Mouse (Mus musculus): Measurements from ENCODE around the gene Ttll9. TPM values are rescaled to one million over a fixed set of nuclear protein-coding genes. Genes with fewer than 3 reads are reported as not detected.
A peak's percentile ranks its signal among the peaks of the same experiment; 100 is the strongest.

The Ttll9 gene
- total and polyA plus RNA-seq, 2 experiments: 0.11 TPM; not detected in 1

DNA sequence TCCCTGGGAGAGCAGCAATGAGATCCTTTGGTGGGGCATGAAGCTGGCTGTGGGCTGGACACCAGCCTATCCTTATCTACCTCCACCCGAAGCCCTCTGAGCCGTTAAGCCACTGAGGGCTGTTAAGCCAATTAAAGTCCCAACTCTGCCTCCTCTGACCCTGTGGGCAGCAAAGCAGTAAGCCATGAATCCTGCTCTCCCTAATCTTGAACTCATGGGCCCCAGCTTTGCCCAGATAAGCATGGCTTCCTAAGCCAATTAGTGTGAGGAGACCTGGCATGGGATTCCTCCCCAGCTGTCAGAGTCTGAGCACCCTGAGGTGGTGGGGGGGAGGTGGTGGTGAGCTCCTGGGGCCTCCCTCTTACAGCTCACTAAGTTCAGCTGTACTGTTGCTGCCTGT, 74.4 kb downstream of the Ttll9 start:
- H3K27me3 ChIP-seq (ENCODE audit: control insufficient read depth, insufficient read depth, low read length): peaks cover 11% of the 10 kb centered on the region
- WGBS: 17% methylated on average over 2 of the region's 2 CpGs
- H3K9ac ChIP-seq (ENCODE audit: low read depth, low read length): no peak overlapping the region
- no peak for DNase-seq (ENCODE audit: extremely low read depth, low read depth, low spot score)
- H3K4me1 ChIP-seq (ENCODE audit: control insufficient read depth, insufficient read depth, low read length): no peaks in the 10 kb centered on the region
- TF ChIP-seq CTCF (IDR thresholded peaks at IDR 0.05; ENCODE audit: low read depth, low read length): no peak
- no peak for TF ChIP-seq POLR2A (IDR thresholded peaks at IDR 0.05; ENCODE audit: extremely low read depth, insufficient read depth, low read length)
- H3K4me3 ChIP-seq (ENCODE audit: insufficient read depth, low read depth, low read length): no peak overlapping the region
- H3K79me2 ChIP-seq (ENCODE audit: control insufficient read depth, insufficient read depth, low read length): no peaks in the 10 kb centered on the region
- H3K27ac ChIP-seq (replicated peaks; ENCODE audit: insufficient read depth, low read depth, low read length): no peak overlapping the region
- no peaks in the 10 kb centered on the region for H3K36me3 ChIP-seq (ENCODE audit: control insufficient read depth, insufficient read depth, low read length)

- Histone ChIP-seq H3K79me2 (ENCODE audit: control insufficient read depth, insufficient read depth, low read length) (no peaks in the 10 kb centered on the region), H3K36me3 (ENCODE audit: control insufficient read depth, insufficient read depth, low read length) (no peaks in the 10 kb centered on the region), H3K4me3 (ENCODE audit: insufficient read depth, low read depth, low read length) (no peak overlapping the region), H3K9ac (ENCODE audit: low read depth, low read length) (no peak overlapping the region), H3K27me3 (ENCODE audit: control insufficient read depth, insufficient read depth, low read length) (no peaks in the 10 kb centered on the region), H3K27ac (replicated peaks; ENCODE audit: insufficient read depth, low read depth, low read length) (no peak overlapping the region), H3K4me1 (ENCODE audit: control insufficient read depth, insufficient read depth, low read length) (no peaks in the 10 kb centered on the region)
- TF ChIP-seq POLR2A (IDR thresholded peaks at IDR 0.05; ENCODE audit: extremely low read depth, insufficient read depth, low read length) (no peak), CTCF (IDR thresholded peaks at IDR 0.05; ENCODE audit: low read depth, low read length) (no peak)
- 64% methylated on average over 3 of the region's 3 CpGs for WGBS
- DNase-seq (ENCODE audit: extremely low read depth, low read depth, low spot score): no peak
These were observed 81.6 kb downstream of the Ttll9 start for GRCm38 (mm10) chr2:153043886-153044285.

- H3K9ac ChIP-seq (ENCODE audit: low read depth, low read length): no peak overlapping the region
- no peaks in the 10 kb centered on the region for H3K79me2 ChIP-seq (ENCODE audit: control insufficient read depth, insufficient read depth, low read length)
- DNase-seq (ENCODE audit: extremely low read depth, low read depth, low spot score): no peak
- H3K27me3 ChIP-seq (ENCODE audit: control insufficient read depth, insufficient read depth, low read length): no peaks in the 10 kb centered on the region
- H3K27ac ChIP-seq (replicated peaks; ENCODE audit: insufficient read depth, low read depth, low read length): no peak overlapping the region
- no peaks in the 10 kb centered on the region for H3K4me1 ChIP-seq (ENCODE audit: control insufficient read depth, insufficient read depth, low read length)
- TF ChIP-seq CTCF (IDR thresholded peaks at IDR 0.05; ENCODE audit: low read depth, low read length) (no peak), POLR2A (IDR thresholded peaks at IDR 0.05; ENCODE audit: extremely low read depth, insufficient read depth, low read length) (no peak)
- no peaks in the 10 kb centered on the region for H3K36me3 ChIP-seq (ENCODE audit: control insufficient read depth, insufficient read depth, low read length)
- WGBS: 54% methylated on average over 8 of the region's 8 CpGs
- H3K4me3 ChIP-seq (ENCODE audit: insufficient read depth, low read depth, low read length): no peak overlapping the region
These were observed 83.6 kb downstream of the Ttll9 start for GRCm38 (mm10) chr2:153045884-153046299.

DNA sequence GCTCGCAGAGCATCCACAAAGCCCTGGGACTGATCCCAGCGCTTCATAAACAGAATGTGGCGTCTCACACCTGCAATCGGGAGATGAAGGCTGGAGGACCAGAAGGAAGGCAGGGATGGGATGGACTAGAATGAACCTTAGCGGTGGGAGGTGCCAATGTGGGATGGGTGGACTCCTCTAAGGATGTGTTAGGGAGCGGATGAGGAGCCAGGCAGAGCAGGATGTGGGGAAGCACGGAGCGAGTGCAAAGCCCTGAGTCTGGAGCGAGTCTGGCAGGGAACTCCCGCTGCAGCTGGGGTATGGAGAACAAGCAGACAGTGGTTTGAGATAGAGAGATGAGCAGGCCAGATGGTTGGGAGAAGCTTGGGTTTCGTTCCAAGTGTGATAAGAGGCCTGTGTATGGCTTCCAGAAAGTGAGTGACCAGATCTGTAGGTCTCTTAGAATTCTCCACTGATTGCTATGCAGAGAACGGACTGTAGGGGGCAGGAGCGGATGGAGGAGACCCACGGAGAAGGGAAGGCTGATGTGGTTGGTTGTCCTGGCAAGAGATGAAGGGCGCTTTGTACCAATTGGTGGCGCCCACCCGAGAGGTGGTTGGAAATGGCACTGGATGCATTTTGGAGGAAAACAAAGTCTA, 85.7 kb downstream of the Ttll9 start:
- Histone ChIP-seq H3K4me1 (ENCODE audit: control insufficient read depth, insufficient read depth, low read length) (no peaks in the 10 kb centered on the region), H3K9ac (ENCODE audit: low read depth, low read length) (no peak overlapping the region), H3K27me3 (ENCODE audit: control insufficient read depth, insufficient read depth, low read length) (no peaks in the 10 kb centered on the region; the same call in none of the 2 replicates), H3K79me2 (ENCODE audit: control insufficient read depth, insufficient read depth, low read length) (no peaks in the 10 kb centered on the region), H3K4me3 (ENCODE audit: insufficient read depth, low read depth, low read length) (no peak overlapping the region), H3K36me3 (ENCODE audit: control insufficient read depth, insufficient read depth, low read length) (no peaks in the 10 kb centered on the region), H3K27ac (replicated peaks; ENCODE audit: insufficient read depth, low read depth, low read length) (no peak overlapping the region)
- TF ChIP-seq CTCF (IDR thresholded peaks at IDR 0.05; ENCODE audit: low read depth, low read length): peak; percentile 85
- TF ChIP-seq POLR2A (IDR thresholded peaks at IDR 0.05; ENCODE audit: extremely low read depth, insufficient read depth, low read length): no peak
- WGBS: 39% methylated on average over 17 of the region's 17 CpGs
- peak; percentile 8 for DNase-seq (ENCODE audit: extremely low read depth, low read depth, low spot score)

DNA sequence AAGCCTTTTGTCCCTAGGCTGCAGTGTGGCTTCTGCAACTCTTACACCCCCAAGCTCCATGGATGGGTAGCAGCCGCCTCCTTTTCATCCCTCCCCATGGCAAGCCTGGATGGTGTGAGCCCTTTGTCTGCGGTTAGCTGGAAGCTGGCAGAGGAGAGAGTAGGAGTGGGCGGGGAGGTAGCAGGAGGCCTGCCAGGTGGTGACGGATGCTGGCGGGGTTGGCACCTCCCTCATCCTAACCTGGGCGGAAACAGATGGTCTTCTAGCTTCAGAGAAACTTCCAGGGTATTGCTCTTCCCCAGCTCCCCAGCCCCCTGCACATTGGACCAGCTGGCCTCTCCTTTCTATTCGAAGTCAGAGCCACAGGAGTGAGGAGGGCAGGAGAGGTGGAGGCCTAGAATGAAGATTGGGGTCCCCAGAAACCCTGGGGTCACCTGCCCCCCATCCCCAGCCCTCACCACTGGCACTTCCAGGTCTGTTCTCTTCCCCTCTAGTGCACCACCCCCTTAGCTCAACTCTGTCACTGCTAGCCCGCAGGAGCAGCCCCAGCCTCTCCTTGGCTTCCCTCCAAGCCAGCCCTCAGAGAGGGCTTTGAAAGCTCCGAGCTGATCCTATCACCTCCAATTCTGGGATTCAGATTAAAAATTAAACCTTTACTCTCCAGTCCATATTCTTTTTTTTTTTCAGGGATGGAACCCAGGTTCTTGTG, 87.2 kb downstream of the Ttll9 start:
- WGBS: 44% methylated on average over 9 of the region's 9 CpGs
- no peaks in the 10 kb centered on the region for H3K36me3 ChIP-seq (ENCODE audit: control insufficient read depth, insufficient read depth, low read length)
- H3K4me3 ChIP-seq (ENCODE audit: insufficient read depth, low read depth, low read length): no peak overlapping the region
- no peak for TF ChIP-seq POLR2A (IDR thresholded peaks at IDR 0.05; ENCODE audit: extremely low read depth, insufficient read depth, low read length)
- no peak for TF ChIP-seq CTCF (IDR thresholded peaks at IDR 0.05; ENCODE audit: low read depth, low read length)
- H3K4me1 ChIP-seq (ENCODE audit: control insufficient read depth, insufficient read depth, low read length): no peaks in the 10 kb centered on the region
- no peak overlapping the region for H3K9ac ChIP-seq (ENCODE audit: low read depth, low read length)
- H3K27ac ChIP-seq (replicated peaks; ENCODE audit: insufficient read depth, low read depth, low read length): no peak overlapping the region
- no peak for DNase-seq (ENCODE audit: extremely low read depth, low read depth, low spot score)
- H3K27me3 ChIP-seq (ENCODE audit: control insufficient read depth, insufficient read depth, low read length): peaks cover 3% of the 10 kb centered on the region
- no peaks in the 10 kb centered on the region for H3K79me2 ChIP-seq (ENCODE audit: control insufficient read depth, insufficient read depth, low read length)

DNA sequence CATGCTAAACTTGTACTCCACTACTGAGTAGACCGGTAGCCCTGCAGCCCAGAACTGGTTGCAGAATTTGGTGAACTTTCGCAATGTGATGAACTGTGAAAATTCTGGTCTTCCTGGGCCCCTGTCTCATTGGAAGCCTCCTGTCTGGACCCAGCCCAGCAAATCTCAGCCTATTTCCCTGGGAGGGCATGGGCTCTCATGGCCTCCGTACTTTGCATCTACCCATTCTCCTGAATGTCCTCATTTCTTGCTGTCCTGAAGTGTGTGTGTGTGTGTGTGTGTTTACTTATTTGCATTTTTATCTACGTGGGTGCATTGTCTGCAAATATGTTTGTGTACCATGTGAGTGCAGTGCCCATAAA, 87.7 kb downstream of the Ttll9 start:
- Histone ChIP-seq H3K36me3 (ENCODE audit: control insufficient read depth, insufficient read depth, low read length) (no peaks in the 10 kb centered on the region), H3K4me3 (ENCODE audit: insufficient read depth, low read depth, low read length) (no peak overlapping the region), H3K27me3 (ENCODE audit: control insufficient read depth, insufficient read depth, low read length) (peaks cover 3% of the 10 kb centered on the region), H3K9ac (ENCODE audit: low read depth, low read length) (no peak overlapping the region), H3K4me1 (ENCODE audit: control insufficient read depth, insufficient read depth, low read length) (no peaks in the 10 kb centered on the region), H3K27ac (replicated peaks; ENCODE audit: insufficient read depth, low read depth, low read length) (no peak overlapping the region), H3K79me2 (ENCODE audit: control insufficient read depth, insufficient read depth, low read length) (no peaks in the 10 kb centered on the region)
- DNase-seq (ENCODE audit: extremely low read depth, low read depth, low spot score): no peak
- no peak for TF ChIP-seq POLR2A (IDR thresholded peaks at IDR 0.05; ENCODE audit: extremely low read depth, insufficient read depth, low read length)
- TF ChIP-seq CTCF (IDR thresholded peaks at IDR 0.05; ENCODE audit: low read depth, low read length): no peak
- WGBS: 72% methylated on average over 4 of the region's 4 CpGs
